Mouse (Mus musculus) right cerebral cortex, postnatal 4 days (tissue): ENCODE data around the gene Gramd4.

ENCODE experiments used
- DNase-seq: peaks from one replicate; pipeline ENCODE4 v3.0.0-alpha.2; 2022

Gene Gramd4

DNA sequence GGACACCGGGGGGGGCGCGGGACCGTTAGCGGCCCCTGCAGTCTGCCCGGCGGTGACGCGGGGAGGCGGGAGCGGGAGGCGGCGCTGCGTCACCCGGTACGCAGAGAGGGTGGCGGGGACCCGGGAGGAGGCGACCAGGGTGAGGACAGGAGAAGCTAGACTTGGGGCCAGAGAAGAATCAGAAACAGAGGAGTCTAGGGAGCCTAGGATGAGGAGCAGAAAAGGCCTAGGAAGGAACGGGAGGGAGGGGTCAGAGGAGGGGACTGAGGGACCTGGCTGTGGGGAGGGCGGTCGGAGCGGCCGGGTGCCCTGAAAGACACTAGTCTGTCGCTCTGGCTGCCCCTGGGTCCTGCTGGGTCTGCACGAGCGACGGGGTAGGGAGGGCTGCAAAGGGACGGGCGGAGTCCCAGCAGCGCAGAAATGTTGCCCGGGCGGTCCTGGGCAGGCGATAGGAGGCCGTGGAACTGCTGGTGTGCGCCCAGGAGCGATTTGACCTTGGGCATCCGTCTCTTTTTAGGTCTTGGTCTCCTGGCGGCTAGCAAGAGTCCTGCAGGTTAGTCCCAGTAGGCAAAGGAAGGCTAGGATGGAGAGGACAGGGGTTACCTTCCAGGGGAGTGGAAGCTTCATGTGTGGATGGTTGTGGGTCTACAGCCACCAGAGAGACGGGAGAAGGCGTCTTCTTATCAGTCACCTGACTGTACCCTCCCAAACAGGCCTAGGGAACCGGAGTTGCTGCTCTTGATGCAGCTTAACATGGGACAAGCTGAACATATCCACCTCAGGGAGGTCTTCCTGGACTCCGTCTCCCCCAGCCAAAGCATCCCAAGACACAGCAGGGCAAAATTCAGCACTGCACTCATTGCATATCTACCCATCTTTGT is 128.4 kb downstream of the Gramd4 start, which contains the start of gene Cerk:
Gene Cerk, minus strand, starts transcription at position 453 of the 881 bp plus-strand sequence.
- peak; percentile 75 for DNase-seq

DNA sequence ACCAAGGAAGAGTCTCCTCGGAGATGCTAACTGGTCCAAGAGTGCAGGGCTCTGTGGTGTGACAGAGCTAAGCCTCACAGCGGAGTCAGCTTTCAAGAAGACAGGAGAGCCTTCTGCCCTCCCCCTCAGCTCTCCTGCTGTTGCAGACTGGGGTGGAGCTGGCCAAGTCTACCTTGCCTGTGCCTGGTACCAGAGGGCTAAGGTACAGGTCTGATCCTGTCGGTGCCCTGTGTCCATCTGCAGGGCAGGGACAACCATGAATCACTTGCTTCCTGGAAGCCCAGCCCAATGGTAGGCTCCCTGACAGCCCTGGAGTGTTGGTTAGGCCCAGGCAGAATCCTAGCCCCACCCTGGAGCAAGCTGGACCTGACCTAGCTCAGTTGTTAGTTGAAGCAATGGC is 129.2 kb downstream of the Gramd4 start:
- DNase-seq, result no peak
